Mouse (Mus musculus) ovary, adult 18-20 months (tissue): ENCODE measurements around the gene Selenbp2.
"Not testable (repeated sequence)": the region's sequence is repeated elsewhere in the genome, so short reads cannot be mapped to it uniquely, and the experiment has no call there.

Experiments used
- DNase-seq: peaks from one replicate; pipeline ENCODE4 v3.0.0; 2022; ENCODE audit warnings: low spot score, mixed read lengths

Gene Selenbp2

DNA sequence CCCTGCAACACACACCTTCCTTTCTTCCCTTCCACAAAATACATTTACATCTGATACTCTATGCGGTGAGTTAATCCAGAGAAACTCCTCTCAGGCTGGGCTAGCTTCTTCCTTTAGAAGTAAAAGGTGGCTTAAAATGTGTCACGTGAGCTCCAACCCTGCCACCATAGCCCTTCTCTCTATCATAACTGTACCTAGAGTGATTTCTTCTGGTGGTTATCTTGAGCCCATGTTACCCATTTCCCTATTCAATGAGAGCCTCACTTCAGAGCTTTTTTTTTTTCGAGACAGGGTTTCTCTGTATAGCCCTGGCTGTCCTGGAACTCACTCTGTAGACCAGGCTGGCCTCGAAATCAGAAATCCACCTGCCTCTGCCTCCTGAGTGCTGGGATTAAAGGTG is 1.7 kb upstream of the Selenbp2 start:
- not testable (repeated sequence) for DNase-seq

DNA sequence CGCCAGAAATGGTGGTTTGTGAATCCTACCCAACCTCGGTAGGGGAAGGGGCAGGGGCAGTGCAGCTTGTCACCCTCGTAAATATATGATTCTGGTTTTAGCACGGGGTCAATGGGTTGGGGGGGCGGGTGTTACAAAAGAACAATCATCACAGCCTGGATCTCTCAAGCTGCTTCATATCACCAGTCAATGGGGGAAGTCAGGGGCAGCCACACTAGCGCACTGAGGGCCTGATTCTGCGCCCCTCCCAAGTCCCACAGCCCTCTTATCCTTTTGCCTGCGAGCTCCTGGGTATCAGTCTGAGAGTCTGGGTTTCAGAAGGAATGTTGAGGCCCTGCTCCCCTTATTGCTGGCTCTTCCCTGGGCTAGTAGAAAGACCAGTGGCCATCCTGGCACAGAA is 518 bp downstream of the Selenbp2 start:
- not testable (repeated sequence) for DNase-seq

DNA sequence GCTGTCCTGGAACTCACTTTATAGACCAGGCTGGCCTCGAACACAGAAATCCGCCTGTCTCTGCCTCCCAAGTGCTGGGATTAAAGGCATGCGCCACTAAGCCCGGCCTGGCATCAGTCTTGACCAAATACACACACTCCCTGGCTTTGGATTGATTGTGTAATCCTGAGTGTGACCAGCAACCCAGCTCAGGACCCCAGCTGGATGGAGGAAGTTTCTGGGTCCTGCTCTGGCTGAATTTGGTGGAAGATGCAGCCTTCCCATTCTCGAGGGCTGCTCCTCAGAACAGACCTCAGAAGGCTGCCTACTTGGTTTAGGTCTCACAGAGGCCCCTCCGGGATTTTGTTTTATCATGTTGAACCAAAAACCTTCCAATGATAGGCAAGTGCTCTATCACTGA is 2.2 kb downstream of the Selenbp2 start:
- DNase-seq: not testable (repeated sequence)

DNA sequence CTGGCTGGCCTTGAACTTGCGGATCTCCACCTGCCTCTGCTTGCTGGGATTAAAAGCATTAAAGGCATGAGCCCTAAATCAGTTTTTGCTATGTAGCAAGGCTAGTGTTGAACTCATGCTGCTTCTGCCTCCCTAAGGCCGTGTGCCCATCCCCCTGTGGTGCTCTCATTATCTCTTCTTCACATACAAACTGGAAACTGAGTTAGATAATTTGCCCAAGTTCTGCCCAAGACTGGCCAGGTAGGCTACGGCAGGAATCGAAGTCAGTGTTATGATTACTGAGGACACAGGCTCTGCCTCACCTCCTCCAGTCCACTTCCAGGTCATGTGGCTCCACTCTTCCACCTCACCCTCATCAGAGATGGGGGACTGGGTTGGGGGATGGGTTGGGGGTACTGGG is 2.9 kb downstream of the Selenbp2 start:
- not testable (repeated sequence) for DNase-seq

DNA sequence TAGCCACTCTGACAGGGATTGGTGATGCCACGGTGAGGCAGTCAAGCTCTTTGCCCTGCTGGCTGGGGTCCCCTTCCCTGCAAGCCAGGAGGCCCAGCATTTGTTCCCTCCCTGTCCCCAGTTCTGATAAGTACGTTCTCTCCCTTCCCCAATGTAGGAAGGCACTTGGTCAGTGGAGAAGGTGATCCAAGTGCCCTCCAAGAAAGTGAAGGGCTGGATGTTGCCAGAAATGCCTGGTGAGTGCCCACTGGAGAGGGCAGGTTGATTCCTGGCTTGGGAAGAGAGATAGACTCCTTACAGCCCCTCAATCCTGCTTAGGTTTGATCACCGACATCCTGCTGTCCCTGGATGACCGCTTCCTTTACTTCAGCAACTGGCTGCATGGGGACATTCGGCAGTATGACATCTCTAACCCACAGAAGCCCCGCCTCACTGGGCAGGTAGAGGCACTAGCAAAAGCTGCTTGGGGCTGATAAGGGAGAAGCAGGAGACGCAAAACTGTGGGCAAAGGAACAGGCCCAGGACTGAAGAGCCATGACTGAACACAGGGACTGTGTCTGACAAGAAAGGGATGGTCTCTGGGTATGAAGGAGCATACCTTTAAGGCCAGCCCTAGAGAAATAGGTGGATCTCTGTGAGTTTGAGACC is 8.9 kb downstream of the Selenbp2 start:
- not testable (repeated sequence) for DNase-seq

DNA sequence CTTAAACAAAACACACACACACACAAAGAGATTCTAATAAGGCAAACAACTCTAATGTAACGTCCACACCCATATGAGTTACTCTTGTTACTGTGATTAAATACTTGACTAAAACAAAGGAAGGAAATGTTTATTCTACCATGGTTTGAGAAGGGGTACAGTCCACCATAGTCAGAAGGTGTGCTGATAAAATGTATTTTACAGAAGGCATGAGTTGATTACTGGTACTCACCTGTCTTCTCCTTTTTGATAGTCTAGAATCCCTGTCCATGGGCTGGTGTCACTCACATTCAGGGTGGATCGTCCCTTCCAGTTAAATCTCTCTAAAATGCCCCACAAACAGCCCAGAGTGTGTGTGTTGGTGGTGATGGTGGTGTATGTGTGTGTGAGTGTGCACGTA is 9.5 kb downstream of the Selenbp2 start:
- DNase-seq: no peak

DNA sequence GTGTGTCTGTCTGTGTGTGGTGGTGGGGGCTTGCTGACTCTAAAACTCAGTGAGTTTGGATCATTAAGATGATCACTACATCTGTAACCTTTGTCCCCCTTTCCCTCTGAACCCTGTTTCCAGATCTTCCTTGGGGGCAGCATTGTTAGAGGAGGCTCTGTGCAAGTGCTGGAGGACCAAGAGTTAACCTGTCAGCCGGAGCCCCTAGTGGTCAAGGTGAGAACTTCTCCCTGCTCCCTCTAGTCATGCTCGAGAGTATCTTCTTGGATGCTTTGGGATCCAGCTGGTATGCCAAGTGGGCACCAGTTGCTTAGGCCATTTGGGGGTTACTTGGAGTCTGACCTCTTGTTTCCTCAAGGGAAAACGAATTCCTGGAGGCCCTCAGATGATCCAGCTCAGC is 10.0 kb downstream of the Selenbp2 start:
- not testable (repeated sequence) for DNase-seq

DNA sequence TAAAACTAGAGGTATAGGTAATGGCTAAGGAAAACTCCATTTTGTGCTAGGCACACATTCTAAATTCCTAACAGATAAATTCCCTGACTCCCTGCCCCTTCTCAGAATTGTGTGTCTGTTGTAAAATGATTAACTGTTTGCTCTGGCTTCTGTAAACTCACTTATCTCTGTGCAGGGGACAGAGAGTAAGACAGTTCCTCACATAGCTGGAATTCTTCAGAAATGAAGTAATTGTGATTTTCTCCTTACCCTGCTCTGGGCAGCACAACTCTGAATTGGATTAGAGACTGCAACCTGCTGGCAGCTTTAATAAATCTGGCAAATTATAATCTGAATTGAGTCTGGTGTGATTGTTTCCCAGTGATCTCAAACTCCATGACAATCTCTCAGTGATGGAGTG is 17.2 kb downstream of the Selenbp2 start:
- DNase-seq: not testable (repeated sequence)

DNA sequence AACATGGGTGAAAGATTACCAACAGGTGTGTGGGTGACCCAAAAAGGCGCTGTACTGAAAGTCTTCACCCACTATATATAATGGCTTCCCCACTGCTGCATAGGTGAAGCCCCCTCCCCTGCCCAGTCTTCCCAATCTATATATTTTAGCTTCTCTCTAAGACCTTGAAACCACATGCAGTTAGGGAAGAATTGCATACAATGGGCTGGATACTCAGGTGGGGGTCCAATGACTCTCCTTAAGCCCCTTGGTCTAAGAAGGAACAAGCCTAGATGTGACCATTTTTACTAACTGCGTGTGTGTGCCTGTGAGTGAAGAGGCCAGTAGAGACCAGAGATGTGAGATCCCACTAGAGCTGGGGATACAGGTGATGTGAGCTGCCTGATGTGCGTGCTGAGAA is 20.1 kb downstream of the Selenbp2 start:
- DNase-seq: not testable (repeated sequence)

DNA sequence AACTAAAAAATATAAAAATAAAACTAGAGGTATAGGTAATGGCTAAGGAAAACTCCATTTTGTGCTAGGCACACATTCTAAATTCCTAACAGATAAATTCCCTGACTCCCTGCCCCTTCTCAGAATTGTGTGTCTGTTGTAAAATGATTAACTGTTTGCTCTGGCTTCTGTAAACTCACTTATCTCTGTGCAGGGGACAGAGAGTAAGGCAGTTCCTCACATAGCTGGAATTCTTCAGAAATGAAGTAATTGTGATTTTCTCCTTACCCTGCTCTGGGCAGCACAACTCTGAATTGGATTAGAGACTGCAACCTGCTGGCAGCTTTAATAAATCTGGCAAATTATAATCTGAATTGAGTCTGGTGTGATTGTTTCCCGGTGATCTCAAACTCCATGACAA is 24.9 kb downstream of the Selenbp2 start:
- DNase-seq: not testable (repeated sequence)

DNA sequence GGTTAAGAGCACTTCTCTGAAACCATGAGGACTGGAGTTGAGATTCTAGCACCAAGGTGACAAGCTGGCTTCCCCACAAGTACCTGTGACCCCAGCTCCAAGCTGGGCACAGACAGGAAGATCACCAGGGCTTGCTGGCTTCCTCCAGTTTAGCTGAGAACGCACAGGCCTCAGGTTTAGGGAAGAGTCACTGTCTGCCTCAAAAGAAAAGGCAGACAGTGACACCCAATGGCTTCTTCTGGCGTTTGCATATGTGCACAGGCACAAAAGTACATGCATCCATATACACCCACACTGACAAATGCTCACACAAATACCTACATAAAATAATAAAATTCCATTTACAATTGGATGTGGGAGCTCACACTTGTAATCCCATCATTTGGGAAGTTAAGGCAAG is 30.3 kb downstream of the Selenbp2 start:
- DNase-seq: not testable (repeated sequence)

DNA sequence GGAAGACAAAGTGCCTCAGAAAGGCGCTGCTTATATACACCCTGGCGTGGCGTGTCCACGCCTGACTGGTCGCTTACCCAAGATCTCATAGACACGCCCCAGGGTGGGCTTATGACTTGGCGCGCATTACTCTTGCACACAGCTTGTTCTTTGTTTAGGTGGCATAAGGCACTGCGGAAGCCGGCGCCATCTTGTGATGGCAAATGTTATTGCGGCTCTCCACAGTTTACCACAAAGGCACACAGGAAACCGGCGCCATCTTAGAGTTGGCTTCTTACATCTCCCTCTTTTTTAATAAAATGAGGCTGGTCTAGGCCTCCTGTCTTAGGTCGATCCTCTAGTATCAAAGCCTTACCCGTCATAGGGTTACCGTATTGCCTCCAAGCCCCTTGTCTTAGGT is 52.3 kb downstream of the Selenbp2 start:
- no peak for DNase-seq
